Mouse (Mus musculus) CH12.LX (cell line): ENCODE measurements around the gene Car11. TPM values are rescaled to one million over a fixed set of nuclear protein-coding genes. Genes with fewer than 3 reads are reported as not detected.

ENCODE experiments used
- DNase-seq: peaks from one replicate; pipeline ENCODE4 v3.0.0-alpha.2; 2013; ENCODE audit errors: extremely low read depth
- H3K27ac ChIP-seq: 2 replicates; pipeline ENCODE4 v1.5.1; 2012; ENCODE audit warnings: low read depth, mild to moderate bottlenecking, control low read depth, moderate library complexity; ENCODE audit not compliant: insufficient read depth
- H3K27me3 ChIP-seq: replicated peaks from 2 replicates; pipeline ENCODE3; 2012; ENCODE audit warnings: inconsistent platforms
- H3K36me3 ChIP-seq, 2 experiments: replicated peaks in 1 of 2; 2 replicates each; pipeline versions ENCODE3 to v1.6.1; 2012; ENCODE audit warnings: inconsistent platforms in 1 of 2, low read length in 1 of 2, mild to moderate bottlenecking in 1 of 2, mixed read lengths in 1 of 2, moderate library complexity in 1 of 2; ENCODE audit not compliant: control insufficient read depth in 1 of 2, insufficient read depth in 1 of 2
- H3K4me1 ChIP-seq, 2 experiments: 2 replicates each; pipeline ENCODE4 v1.6.1; 2012; ENCODE audit warnings: inconsistent platforms in 1 of 2, moderate library complexity in 1 of 2; ENCODE audit not compliant: insufficient read depth in 2 of 2, control insufficient read depth in 1 of 2
- H3K4me2 ChIP-seq: 2 replicates; pipeline ENCODE4 v1.6.1; 2012; ENCODE audit warnings: low read depth, mild to moderate bottlenecking, control low read depth; ENCODE audit not compliant: poor library complexity, insufficient read depth, severe bottlenecking
- H3K4me3 ChIP-seq, 3 experiments: fragments of 150-350 bp in 1 of 3; sonication (generic) in 1 of 3; replicated peaks in 1 of 3; 2 replicates each; pipeline versions ENCODE3 to v1.5.1; 2011 to 2012; ENCODE audit warnings: low read depth in 2 of 3, low read length in 2 of 3, mild to moderate bottlenecking in 2 of 3, moderate library complexity in 2 of 3, control low read depth in 1 of 3, improper control_type of control experiment in 1 of 3, inconsistent platforms in 1 of 3, mixed read lengths in 1 of 3; ENCODE audit not compliant: poor library complexity in 1 of 3
- H3K79me2 ChIP-seq: replicated peaks from 2 replicates; pipeline ENCODE4 v1.6.1; 2012; ENCODE audit warnings: mild to moderate bottlenecking, moderate library complexity; ENCODE audit not compliant: control insufficient read depth, poor library complexity, insufficient read depth, severe bottlenecking; ENCODE audit errors: extremely low read depth
- H3K9ac ChIP-seq: 2 replicates; pipeline ENCODE4 v1.6.1; 2012; ENCODE audit warnings: low read depth, mild to moderate bottlenecking, control low read depth, moderate library complexity; ENCODE audit not compliant: insufficient read depth
- H3K9me3 ChIP-seq: replicated peaks from 2 replicates; pipeline ENCODE3; 2012; ENCODE audit warnings: low read length, inconsistent platforms, mixed read lengths
- CHD2 ChIP-seq: IDR thresholded peaks from 2 replicates; pipeline ENCODE4 v1.6.1; 2011; ENCODE audit warnings: low read length, improper control_type of control experiment
- E2F4 ChIP-seq: IDR thresholded peaks from 2 replicates; pipeline ENCODE4 v1.6.1; 2011; ENCODE audit warnings: low read depth, low read length, improper control_type of control experiment; ENCODE audit not compliant: insufficient replicate concordance
- ELF1 ChIP-seq: IDR thresholded peaks from 2 replicates; pipeline ENCODE4 v1.6.1; 2014; ENCODE audit warnings: low read depth, mild to moderate bottlenecking, inconsistent platforms, low read length, improper control_type of control experiment
- EP300 ChIP-seq: IDR thresholded peaks from 2 replicates; pipeline ENCODE4 v1.6.1; 2011; ENCODE audit warnings: low read length, improper control_type of control experiment
- HCFC1 ChIP-seq: IDR thresholded peaks from 2 replicates; pipeline ENCODE4 v1.6.1; 2012; ENCODE audit warnings: low read depth, mild to moderate bottlenecking, inconsistent platforms, low read length, improper control_type of control experiment
- IRF4 ChIP-seq: IDR thresholded peaks from 2 replicates; pipeline ENCODE4 v1.6.1; 2014; ENCODE audit warnings: low read depth, mild to moderate bottlenecking, inconsistent platforms, low read length, improper control_type of control experiment
- KAT2A ChIP-seq: IDR thresholded peaks from 2 replicates; pipeline ENCODE4 v1.6.1; 2012; ENCODE audit warnings: low read length, improper control_type of control experiment, inconsistent platforms; ENCODE audit not compliant: insufficient replicate concordance
- MAFK ChIP-seq: IDR thresholded peaks from 2 replicates; pipeline ENCODE4 v1.6.1; 2011; ENCODE audit warnings: low read length, improper control_type of control experiment; ENCODE audit not compliant: insufficient replicate concordance
- MXI1 ChIP-seq: IDR thresholded peaks from 2 replicates; pipeline ENCODE4 v1.6.1; 2011; ENCODE audit warnings: mild to moderate bottlenecking, low read depth, low read length, improper control_type of control experiment
- MYC ChIP-seq: IDR thresholded peaks from 2 replicates; pipeline ENCODE4 v1.6.1; 2011; ENCODE audit warnings: low read depth, mild to moderate bottlenecking, improper control_type of control experiment, low read length
- NRF1 ChIP-seq: IDR thresholded peaks from 2 replicates; pipeline ENCODE4 v1.6.1; 2014; ENCODE audit warnings: low read depth, mild to moderate bottlenecking, inconsistent platforms, low read length, improper control_type of control experiment, moderate library complexity
- PAX5 ChIP-seq: IDR thresholded peaks from 2 replicates; pipeline ENCODE4 v1.6.1; 2012; ENCODE audit warnings: low read length, inconsistent platforms, mixed read lengths
- POLR2A ChIP-seq: IDR thresholded peaks from 2 replicates; pipeline ENCODE4 v1.6.1; 2011; ENCODE audit warnings: low read depth, mild to moderate bottlenecking, improper control_type of control experiment, low read length
- POLR2AphosphoS2 ChIP-seq: IDR thresholded peaks from 2 replicates; pipeline ENCODE4 v1.6.1; 2011; ENCODE audit warnings: low read depth, low read length, improper control_type of control experiment
- TCF12 ChIP-seq: IDR thresholded peaks from 2 replicates; pipeline ENCODE4 v1.6.1; 2014; ENCODE audit warnings: low read depth, mild to moderate bottlenecking, inconsistent platforms, low read length, improper control_type of control experiment
- USF1 ChIP-seq: IDR thresholded peaks from 2 replicates; pipeline ENCODE4 v1.6.1; 2014; ENCODE audit warnings: low read depth, mild to moderate bottlenecking, inconsistent platforms, low read length, improper control_type of control experiment
- ZKSCAN1 ChIP-seq: IDR thresholded peaks from 2 replicates; pipeline ENCODE4 v1.6.1; 2012; ENCODE audit warnings: low read depth, inconsistent platforms, low read length, improper control_type of control experiment, borderline replicate concordance
- dilution Hi-C: fragments of 300-500 bp; cut with MboI; formaldehyde crosslinking; loops from 2 replicates; pipeline ENCODE4 v1.14.3; 2020; ENCODE audit warnings: low sequenced_read_pairs; ENCODE audit not compliant: extremely low pct_unique_long_range_greater_than_20kb, extremely low pct_ligation_motif_present
- in situ Hi-C: fragments of 300-500 bp; cut with MboI; formaldehyde crosslinking; loops from 3 replicates; pipeline ENCODE4 v1.14.3; 2019; ENCODE audit warnings: low sequenced_read_pairs, low pct_ligation_motif_present, low pct_unique_long_range_greater_than_20kb, mixed read lengths
- polyA plus RNA-seq: library from polyadenylated mRNA; unstranded; fragments of >175 nt; gene quantifications from 2 replicates; pipeline ENCODE4 v1.2.1, GENCODE M21; 2012; ENCODE audit warnings: low read depth; ENCODE audit not compliant: insufficient read length
- total RNA-seq, 2 experiments: library from RNA; depleted of rRNA; stranded (reverse); fragments of 300-350 nt in 1 of 2; fragments of >200 nt in 1 of 2; gene quantifications; 2 replicates each; pipeline ENCODE4 v1.2.3; 2012 to 2014

Car11 gene
- total and polyA plus RNA-seq, 3 experiments = not detected

DNA sequence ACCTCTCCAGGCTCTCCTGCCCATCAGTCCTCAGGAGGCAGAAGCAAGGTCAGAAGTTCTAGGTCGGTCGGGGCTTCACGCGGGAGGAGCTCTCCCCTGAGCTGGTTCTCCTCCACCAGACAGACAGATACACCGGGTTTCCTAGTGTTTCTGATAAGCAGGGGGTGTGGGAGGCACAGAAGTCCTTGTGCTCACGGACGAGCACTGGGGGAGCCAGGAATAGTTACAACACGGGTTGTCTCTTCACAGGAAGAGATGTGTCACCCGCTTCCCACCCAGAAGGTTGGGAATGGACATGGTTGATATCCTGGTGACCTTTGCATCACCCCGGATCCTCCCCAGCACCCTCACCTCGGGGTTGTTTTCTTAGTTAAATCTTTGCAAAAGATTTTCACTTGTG lies 9.8 kb upstream of the Car11 start:
- in situ Hi-C loops = loop anchor here (10.0 kb wide), 1 partner anchor 225 kb away; the partner anchor contains the start of gene Bax
- H3K9me3 ChIP-seq = no peaks in the 10 kb centered on the region
- dilution Hi-C loops = no loop called here
- no peaks in the 10 kb centered on the region for H3K79me2 ChIP-seq
- peak overlapping the region; percentile 49; the same call in 1 of the 2 replicates for H3K27ac ChIP-seq
- H3K4me2 ChIP-seq = no peak overlapping the region
- no peaks in the 10 kb centered on the region for H3K36me3 ChIP-seq
- H3K4me3 ChIP-seq = no peak overlapping the region
- TF ChIP-seq MAFK (no peak), MYC (no peak), ELF1 (no peak), HCFC1 (no peak), KAT2A (no peak), TCF12 (no peak), NRF1 (no peak), CHD2 (no peak), IRF4 (no peak), POLR2A (no peak), EP300 (no peak)
- no peak for DNase-seq
- H3K4me1 ChIP-seq = peaks cover 24 to 68% of the 10 kb centered on the region in 2 experiments
- H3K9ac ChIP-seq = no peak overlapping the region
- no peaks in the 10 kb centered on the region for H3K27me3 ChIP-seq

DNA sequence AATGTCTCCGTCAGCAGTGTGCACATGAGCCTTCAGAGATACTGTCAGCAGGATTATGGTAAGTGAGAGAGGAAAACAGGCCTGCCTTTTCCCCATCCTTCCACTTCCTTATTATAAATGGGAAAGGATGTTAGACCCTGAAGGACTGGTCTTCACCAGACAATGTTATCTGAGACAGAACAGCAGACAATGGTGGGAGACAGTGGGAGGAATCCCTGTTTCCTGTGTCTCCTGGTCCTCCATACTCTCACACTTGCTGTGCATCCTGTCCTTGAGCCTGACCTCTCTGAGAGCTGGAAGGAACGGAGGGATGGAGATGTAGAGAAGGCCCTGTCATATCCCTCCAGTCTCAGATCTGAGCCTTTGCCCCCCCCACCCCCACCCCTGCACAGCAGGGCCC lies 7.3 kb upstream of the Car11 start:
- Histone ChIP-seq H3K4me1 (peaks cover 27 to 61% of the 10 kb centered on the region in 2 experiments), H3K9ac (no peak overlapping the region), H3K27ac (no peak overlapping the region), H3K27me3 (no peaks in the 10 kb centered on the region), H3K79me2 (no peaks in the 10 kb centered on the region), H3K4me3 (no peak overlapping the region), H3K36me3 (no peaks in the 10 kb centered on the region), H3K9me3 (no peaks in the 10 kb centered on the region), H3K4me2 (no peak overlapping the region)
- DNase-seq = no peak
- no peak for TF ChIP-seq POLR2AphosphoS2
- TF ChIP-seq ZKSCAN1 = no peak
- TF ChIP-seq MXI1 = no peak
- TF ChIP-seq ELF1 = no peak
- TF ChIP-seq PAX5 = no peak
- no peak for TF ChIP-seq USF1
- TF ChIP-seq IRF4 = no peak
- no peak for TF ChIP-seq E2F4
- in situ Hi-C loops = no loop called here
- dilution Hi-C loops = no loop called here
